Mouse (Mus musculus): ENCODE measurements around the gene Tlcd1.
A peak's percentile ranks its signal among the peaks of the same experiment; 100 is the strongest.

Gene Tlcd1

GRCm38 (mm10) chr11:78204287-78204686 is 27.8 kb downstream of the Tlcd1 start:
- no peak for DNase-seq (ENCODE audit: low read depth, low spot score)

GRCm38 (mm10) chr11:78205361-78206206 is 29.1 kb downstream of the Tlcd1 start:
- no peak for DNase-seq (ENCODE audit: low read depth, low spot score)

- no peak for DNase-seq (ENCODE audit: low read depth, low spot score)
Observed at GRCm38 (mm10) chr11:78207190-78207589, 30.7 kb downstream of the Tlcd1 start.

GRCm38 (mm10) chr11:78209886-78210285 is 33.4 kb downstream of the Tlcd1 start:
- DNase-seq (ENCODE audit: low read depth, low spot score) = no peak

- no peak for DNase-seq (ENCODE audit: low read depth, low spot score)
Observed at GRCm38 (mm10) chr11:78210615-78211014, 34.1 kb downstream of the Tlcd1 start.

- DNase-seq (ENCODE audit: low read depth, low spot score) = no peak
Observed at GRCm38 (mm10) chr11:78211513-78211912, 35.0 kb downstream of the Tlcd1 start.

GRCm38 (mm10) chr11:78213086-78213817 is 36.7 kb downstream of the Tlcd1 start:
- DNase-seq (ENCODE audit: low read depth, low spot score) = no peak

- DNase-seq (ENCODE audit: low read depth, low spot score) = peak; percentile 14
Observed at GRCm38 (mm10) chr11:78215709-78216317, 39.3 kb downstream of the Tlcd1 start.

GRCm38 (mm10) chr11:78223586-78223985 is 47.1 kb downstream of the Tlcd1 start:
- no peak for DNase-seq (ENCODE audit: low read depth, low spot score)
